13 mouse cellular contexts compared by ENCODE assay signal in genomic region chr13:9578456-9578855, GRCm38 (mm10).
DNase-seq lines count a peak whose midpoint lies in the region; ATAC-seq and TF ChIP-seq lines count a peak whose summit lies in the region.
"Had no signal": no experiment of that assay in that cellular context is flagged by ENCODE, and none has a peak within 500 bp of the region (broad histone marks: within the 10 kb centered on the region; RNA-seq: fewer than 3 reads in every experiment).

No protein-coding gene starts in this region.

- H3K27me3 ChIP-seq in heart, embryonic 12.5 days (replicated peaks) = no peaks in the 10 kb centered on the region
- H3K27me3 ChIP-seq in intestine, postnatal 0 days (replicated peaks; ENCODE audit: control insufficient read depth, insufficient read depth, low read length) = no peaks in the 10 kb centered on the region

- no peak overlapping the region for H3K4me2 ChIP-seq in heart, embryonic 12.5 days
- H3K4me2 ChIP-seq in intestine, postnatal 0 days (replicated peaks; ENCODE audit: low read depth) = no peak overlapping the region

- DNase-seq in heart, adult 18-20 months = peak; percentile 41 to 69
- peak; percentile 5 to 40 for DNase-seq in urinary bladder, postnatal 36 days (ENCODE audit: low spot score in 2 of 2)
- no peak for DNase-seq in urinary bladder, postnatal 4 days (ENCODE audit: low spot score in 2 of 2)
- DNase-seq in kidney, postnatal 14 days = peak; percentile 23
- no peak for DNase-seq in cerebellum, postnatal 4 days (ENCODE audit: low spot score in 2 of 2)
- DNase-seq in testis, postnatal 10 days (ENCODE audit: low spot score) = no peak
- DNase-seq: cerebellum, postnatal 25 days; gastrocnemius, postnatal 14 days; thymus, postnatal 4 days had no signal

- no peak overlapping the region for H3K27ac ChIP-seq in heart, embryonic 12.5 days (ENCODE audit: poor library complexity, severe bottlenecking)
- no peak overlapping the region for H3K27ac ChIP-seq in intestine, postnatal 0 days (ENCODE audit: low read depth, low read length)
- H3K27ac ChIP-seq: forebrain, embryonic 10.5 days had no signal

- WGBS in heart, embryonic 12.5 days = 69% methylated on average over 4 of the region's 4 CpGs
- 94% methylated on average over 4 of the region's 4 CpGs for WGBS in intestine, postnatal 0 days

- H3K36me3 ChIP-seq in heart, embryonic 12.5 days = peaks cover 9% of the 10 kb centered on the region; the same call in 1 of the 2 replicates
- 0 out of 2 replicates have a peak, but pooled peaks cover 6% of the 10 kb centered on the region for H3K36me3 ChIP-seq in intestine, postnatal 0 days (ENCODE audit: control insufficient read depth, insufficient read depth)

- H3K9me3 ChIP-seq in heart, embryonic 12.5 days (replicated peaks) = no peaks in the 10 kb centered on the region
- no peaks in the 10 kb centered on the region for H3K9me3 ChIP-seq in intestine, postnatal 0 days (ENCODE audit: control insufficient read depth)
- H3K9me3 ChIP-seq: forebrain, embryonic 10.5 days had no signal

- no peaks in the 10 kb centered on the region for H3K4me1 ChIP-seq in heart, embryonic 12.5 days (replicated peaks)
- H3K4me1 ChIP-seq in intestine, postnatal 0 days (replicated peaks; ENCODE audit: control insufficient read depth, insufficient read depth, low read length) = no peaks in the 10 kb centered on the region
- H3K4me1 ChIP-seq: forebrain, embryonic 10.5 days had no signal

- no peak for TF ChIP-seq CTCF in intestine, postnatal 0 days (IDR thresholded peaks at IDR 0.05; ENCODE audit: low read depth)

- no peak overlapping the region for H3K4me3 ChIP-seq in heart, embryonic 12.5 days
- no peak overlapping the region for H3K4me3 ChIP-seq in intestine, postnatal 0 days (ENCODE audit: low read depth, low read length)
- H3K4me3 ChIP-seq: forebrain, embryonic 10.5 days had no signal

- H3K9ac ChIP-seq in heart, embryonic 12.5 days = no peak overlapping the region
- no peak overlapping the region for H3K9ac ChIP-seq in intestine, postnatal 0 days (ENCODE audit: low read depth, low read length)

- no peak for ATAC-seq in heart, embryonic 12.5 days (ENCODE audit: insufficient number of reproducible peaks, low FRiP score)
- ATAC-seq in intestine, postnatal 0 days = no peak
- ATAC-seq: inflammation-experienced regulatory T-cells, adult 6 months had no signal

Comparison
In these comparisons a context has a peak if more than half of its experiments do, and no peak if none do; other contexts are left out.
1. DNase-seq: peak in heart, adult 18-20 months (2 of 2), urinary bladder, postnatal 36 days (2 of 2) and kidney, postnatal 14 days (single experiment); none in urinary bladder, postnatal 4 days (0 of 2), cerebellum, postnatal 4 days (0 of 2) and testis, postnatal 10 days (single experiment).